Mouse (Mus musculus) ES-E14 (cell line): Measurements from ENCODE around the gene Wdr95. TPM values are rescaled to one million over a fixed set of nuclear protein-coding genes. Genes with fewer than 3 reads are reported as not detected.

Experiments used
- DNase-seq: peaks from one replicate; pipeline ENCODE4 v3.0.0-alpha.2; 2013; ENCODE audit warnings: low read depth, low spot score
- H3K27ac ChIP-seq: 2 replicates; pipeline ENCODE4 v1.5.1; 2012; ENCODE audit warnings: low read depth, mild to moderate bottlenecking, low read length, moderate library complexity, mixed read lengths; ENCODE audit not compliant: poor library complexity, insufficient read depth, severe bottlenecking
- H3K36me3 ChIP-seq: 2 replicates; pipeline ENCODE4 v1.6.1; 2012; ENCODE audit warnings: mild to moderate bottlenecking, low read length, moderate library complexity, mixed read lengths; ENCODE audit not compliant: control insufficient read depth, poor library complexity, insufficient read depth, severe bottlenecking
- H3K4me1 ChIP-seq, 2 experiments: fragments of 150-350 bp in 1 of 2; sonication (generic) in 1 of 2; 2 replicates each; pipeline ENCODE4 v1.6.1; 2012; ENCODE audit warnings: low read length in 2 of 2, mild to moderate bottlenecking in 1 of 2, mixed read lengths in 1 of 2; ENCODE audit not compliant: control insufficient read depth in 2 of 2, insufficient read depth in 2 of 2, poor library complexity in 1 of 2
- H3K4me3 ChIP-seq, 2 experiments: fragments of 150-350 bp in 1 of 2; sonication (generic) in 1 of 2; 2 replicates each; pipeline ENCODE4 v1.5.1; 2012; ENCODE audit warnings: low read length in 2 of 2, low read depth in 1 of 2, mild to moderate bottlenecking in 1 of 2, mixed read lengths in 1 of 2; ENCODE audit not compliant: insufficient read depth in 1 of 2, poor library complexity in 1 of 2, severe bottlenecking in 1 of 2
- H3K9ac ChIP-seq: 2 replicates; pipeline ENCODE4 v1.6.1; 2012; ENCODE audit warnings: low read depth, mild to moderate bottlenecking, low read length, mixed read lengths; ENCODE audit not compliant: poor library complexity, insufficient read depth, severe bottlenecking
- H3K9me3 ChIP-seq: fragments of 150-350 bp; sonication (generic); 2 replicates; pipeline ENCODE4 v1.6.1; 2012; ENCODE audit warnings: low read depth, mild to moderate bottlenecking, low read length; ENCODE audit not compliant: control insufficient read depth, insufficient read depth
- CHD2 ChIP-seq: IDR thresholded peaks from 2 replicates; pipeline ENCODE4 v1.6.1; 2014; ENCODE audit warnings: mild to moderate bottlenecking, low read depth, low read length, inconsistent platforms
- HCFC1 ChIP-seq: IDR thresholded peaks from 2 replicates; pipeline ENCODE4 v1.6.1; 2012; ENCODE audit warnings: low read length, inconsistent platforms, borderline replicate concordance; ENCODE audit not compliant: insufficient read depth
- MAFK ChIP-seq: IDR thresholded peaks from 2 replicates; pipeline ENCODE4 v1.6.1; 2014; ENCODE audit warnings: mild to moderate bottlenecking, low read depth, low read length, inconsistent platforms; ENCODE audit not compliant: insufficient read depth
- ZC3H11A ChIP-seq: IDR thresholded peaks from 2 replicates; pipeline ENCODE4 v1.6.1; 2012; ENCODE audit warnings: low read depth, mild to moderate bottlenecking, inconsistent platforms, low read length, borderline replicate concordance
- ZNF384 ChIP-seq: IDR thresholded peaks from 2 replicates; pipeline ENCODE4 v1.6.1; 2012; ENCODE audit warnings: low read depth, low read length, inconsistent platforms
- in situ Hi-C, 2 experiments: fragments of 600-800 bp; cut with MboI; formaldehyde crosslinking; loops; one replicate each; pipeline ENCODE4 v1.15.1; 2025; ENCODE audit warnings: low sequenced_read_pairs in 2 of 2, inconsistent platforms in 1 of 2; ENCODE audit not compliant: unreplicated experiment in 2 of 2
- total RNA-seq: library from RNA; depleted of rRNA; stranded (reverse); fragments of 300-350 nt; gene quantifications from 2 replicates; pipeline ENCODE4 v1.2.3, GENCODE M21; 2012

Gene Wdr95
- total RNA-seq, 1 experiment, result 1.5 TPM

DNA sequence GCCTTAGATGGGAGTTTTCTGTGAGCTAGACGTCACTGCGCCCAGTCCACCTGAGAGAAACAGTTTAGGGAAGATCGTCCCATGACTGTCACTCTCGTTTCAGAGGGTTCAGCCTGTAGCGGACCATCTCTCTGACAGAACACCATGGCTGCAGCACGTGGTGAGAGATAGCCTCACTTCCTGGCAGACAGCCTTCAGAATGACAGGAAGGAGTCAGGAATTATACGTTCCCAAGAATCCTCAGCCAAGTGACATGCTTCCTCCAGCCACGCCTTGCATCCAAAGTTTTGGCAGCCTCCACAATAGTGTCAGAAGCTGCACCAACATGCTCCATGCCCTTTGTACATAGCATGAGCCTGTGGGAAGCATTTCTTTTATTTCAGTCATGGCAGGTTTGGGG lies 10.1 kb downstream of the Wdr95 start:
- H3K4me3 ChIP-seq, result no peak overlapping the region
- DNase-seq, result no peak

GRCm38 (mm10) chr5:149539051-149539450 lies 10.6 kb downstream of the Wdr95 start:
- no peaks in the 10 kb centered on the region for H3K4me1 ChIP-seq
- no peaks in the 10 kb centered on the region for H3K36me3 ChIP-seq
- H3K4me3 ChIP-seq, result no peak overlapping the region
- in situ Hi-C loops, result no loop called here
- H3K9me3 ChIP-seq, result no peaks in the 10 kb centered on the region
- H3K27ac ChIP-seq, result no peak overlapping the region
- no peak for DNase-seq
- no peak overlapping the region for H3K9ac ChIP-seq
- TF ChIP-seq ZC3H11A (no peak), CHD2 (no peak), MAFK (no peak), ZNF384 (no peak), HCFC1 (no peak)

More for the DNA sequence above, 10.1 kb downstream of the Wdr95 start:
- no peak overlapping the region for H3K9ac ChIP-seq
- H3K27ac ChIP-seq, result no peak overlapping the region
- H3K36me3 ChIP-seq, result no peaks in the 10 kb centered on the region
- H3K4me1 ChIP-seq, result no peaks in the 10 kb centered on the region
- TF ChIP-seq ZNF384 (no peak), MAFK (no peak), ZC3H11A (no peak), CHD2 (no peak), HCFC1 (no peak)
- no peaks in the 10 kb centered on the region for H3K9me3 ChIP-seq
- in situ Hi-C loops, result no loop called here

DNA sequence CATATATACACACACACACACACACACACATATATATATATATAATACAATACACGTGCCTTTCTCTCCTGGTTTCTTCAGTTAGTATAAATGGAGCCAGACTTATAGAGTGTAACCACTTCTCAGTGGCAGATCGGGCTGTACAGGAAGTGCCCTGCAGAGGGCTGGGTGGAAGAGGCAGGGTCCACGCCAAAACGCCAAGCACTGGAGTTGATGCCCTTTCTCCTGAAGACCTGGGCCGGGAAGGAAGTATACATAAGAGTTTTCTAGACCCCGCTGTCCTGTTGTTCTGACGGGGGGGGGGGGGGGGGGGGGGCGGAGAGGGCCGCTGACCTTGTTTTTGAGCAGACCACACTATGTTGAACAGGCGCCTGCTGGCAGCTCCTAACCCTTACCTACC lies 22.7 kb downstream of the Wdr95 start:
- in situ Hi-C loops, result loop anchor here in 1 of 2 experiments (25.0 kb wide), 1 partner anchor 111 kb away; no protein-coding TSS in a partner anchor
- Histone ChIP-seq H3K4me3 (peak overlapping the region in 1 of 2 experiments; percentile 41; a peak in 2 of 4 replicates), H3K27ac (no peak overlapping the region), H3K9ac (no peak overlapping the region), H3K36me3 (no peaks in the 10 kb centered on the region), H3K9me3 (0 out of 2 replicates have a peak, but pooled peaks cover 1% of the 10 kb centered on the region), H3K4me1 (peaks cover 10 to 13% of the 10 kb centered on the region in 2 experiments)
- TF ChIP-seq ZC3H11A, result no peak
- no peak for TF ChIP-seq ZNF384
- TF ChIP-seq CHD2, result no peak
- TF ChIP-seq HCFC1, result no peak
- TF ChIP-seq MAFK, result no peak
- no peak for DNase-seq

DNA sequence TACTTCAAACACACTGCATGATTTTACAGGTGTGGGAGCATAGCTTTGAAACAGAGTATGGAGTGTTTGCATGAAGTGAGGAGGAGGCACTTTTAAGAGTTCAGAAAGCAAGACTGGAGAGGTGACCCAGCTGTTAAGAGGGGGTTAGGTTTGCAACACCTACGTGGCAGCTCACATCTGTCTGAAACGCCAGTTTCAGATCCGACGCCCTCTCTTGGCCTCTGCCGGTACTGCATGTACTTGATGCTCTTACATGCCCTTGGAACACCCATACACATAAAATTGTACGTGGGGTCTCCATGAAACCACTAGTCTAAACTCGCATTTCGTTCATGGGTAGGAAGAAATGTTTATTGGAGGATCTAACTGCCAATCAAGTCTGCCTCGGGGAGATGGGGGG lies 24.3 kb downstream of the Wdr95 start:
- in situ Hi-C loops, result loop anchor here in 1 of 2 experiments (25.0 kb wide), 1 partner anchor 110 kb away; no protein-coding TSS in a partner anchor
- H3K4me1 ChIP-seq, result peaks cover 10 to 13% of the 10 kb centered on the region in 2 experiments
- no peak overlapping the region for H3K9ac ChIP-seq
- no peaks in the 10 kb centered on the region for H3K36me3 ChIP-seq
- peak; percentile 77 for DNase-seq
- 0 out of 2 replicates have a peak, but pooled peaks have one; percentile 9 for TF ChIP-seq ZC3H11A
- TF ChIP-seq ZNF384, result no peak
- H3K4me3 ChIP-seq, result 0 out of 4 replicates have a peak overlapping the region, but pooled peaks of 1 of the 2 experiments have one; percentile 19
- no peak overlapping the region for H3K27ac ChIP-seq
- H3K9me3 ChIP-seq, result 0 out of 2 replicates have a peak, but pooled peaks cover 1% of the 10 kb centered on the region

GRCm38 (mm10) chr5:149553373-149553772 lies 24.9 kb downstream of the Wdr95 start:
- no peaks in the 10 kb centered on the region for H3K9me3 ChIP-seq
- peak overlapping the region; percentile 46; the same call in 1 of the 2 replicates for H3K9ac ChIP-seq
- H3K36me3 ChIP-seq, result no peaks in the 10 kb centered on the region
- no peak overlapping the region for H3K27ac ChIP-seq
- in situ Hi-C loops, result loop anchor here in 1 of 2 experiments (25.0 kb wide), 1 partner anchor 109 kb away; no protein-coding TSS in a partner anchor
- DNase-seq, result no peak
- TF ChIP-seq ZNF384 (no peak), ZC3H11A (no peak), CHD2 (no peak), HCFC1 (no peak), MAFK (no peak)
- H3K4me1 ChIP-seq, result peaks cover 10 to 13% of the 10 kb centered on the region in 2 experiments
- peak overlapping the region; percentile 18 to 43; a peak in 3 of 4 replicates for H3K4me3 ChIP-seq
